Mouse (Mus musculus) G1E (cell line): ENCODE measurements around the gene Eif4e3. TPM values are rescaled to one million over a fixed set of nuclear protein-coding genes. Genes with fewer than 3 reads are reported as not detected.

Source experiments
- ATAC-seq: 2 replicates; pipeline ENCODE4 v1.8.0; 2016; ENCODE audit warnings: mild to moderate bottlenecking; ENCODE audit not compliant: insufficient number of reproducible peaks, poor library complexity, low FRiP score, severe bottlenecking; ENCODE audit errors: extremely low read depth
- DNase-seq: peaks from one replicate; pipeline ENCODE4 v3.0.0; 2012; ENCODE audit warnings: low spot score
- H3K27me3 ChIP-seq: 2 replicates; pipeline ENCODE4 v1.6.1; 2012; ENCODE audit warnings: mild to moderate bottlenecking, low read length, inconsistent platforms; ENCODE audit not compliant: insufficient read depth
- H3K36me3 ChIP-seq: replicated peaks from 2 replicates; pipeline ENCODE3; 2012; ENCODE audit warnings: mild to moderate bottlenecking, inconsistent platforms
- H3K4me1 ChIP-seq: 2 replicates; pipeline ENCODE4 v1.6.1; 2012; ENCODE audit warnings: low read depth, low read length, inconsistent platforms, mixed read lengths; ENCODE audit not compliant: insufficient read depth
- H3K4me3 ChIP-seq: 2 replicates; pipeline ENCODE4 v1.5.1; 2012; ENCODE audit warnings: low read depth, mild to moderate bottlenecking, inconsistent platforms, low read length, moderate library complexity, mixed read lengths
- H3K9me3 ChIP-seq: replicated peaks from 2 replicates; pipeline ENCODE4 v1.6.1; 2012; ENCODE audit warnings: inconsistent platforms
- CTCF ChIP-seq: IDR thresholded peaks from 2 replicates; pipeline ENCODE4 v1.5.1; 2012; ENCODE audit warnings: low read depth, low read length, inconsistent platforms, mixed read lengths
- GATA1 ChIP-seq: IDR thresholded peaks from 2 replicates; pipeline ENCODE4 v1.6.1; 2012; ENCODE audit warnings: borderline replicate concordance, low read length, inconsistent platforms, mixed read lengths
- GATA2 ChIP-seq: IDR thresholded peaks from 2 replicates; pipeline ENCODE4 v1.6.1; 2012; ENCODE audit warnings: low read depth, low read length, inconsistent platforms, borderline replicate concordance
- POLR2AphosphoS5 ChIP-seq: IDR thresholded peaks from 2 replicates; pipeline ENCODE4 v1.6.1; 2012; ENCODE audit warnings: low read depth, low read length, inconsistent platforms; ENCODE audit not compliant: insufficient replicate concordance
- TAL1 ChIP-seq: conservative IDR thresholded peaks from 2 replicates; pipeline ENCODE4 v1.6.1; 2012; ENCODE audit warnings: low read depth, low read length, inconsistent platforms, mixed read lengths
- polyA plus RNA-seq: library from polyadenylated mRNA; stranded (reverse); fragments of >175 nt; gene quantifications from 2 replicates; pipeline ENCODE4 v1.2.3, GENCODE M21; 2012
- total RNA-seq, 2 experiments: library from RNA; stranded (forward) in 1 of 2; stranded (reverse) in 1 of 2; fragments of 200-1000 nt in 1 of 2; fragments of >200 nt in 1 of 2; fragmentation: Nextera tagmentation in 1 of 2; gene quantifications; 2 replicates each; pipeline ENCODE4 v1.2.3; 2014 to 2017

Eif4e3 gene
- total and polyA plus RNA-seq, 3 experiments, result not detected

GRCm38 (mm10) chr6:99614566-99615271, 51.9 kb downstream of the Eif4e3 start:
- Histone ChIP-seq H3K4me1 (no peaks in the 10 kb centered on the region), H3K4me3 (no peak overlapping the region), H3K36me3 (no peaks in the 10 kb centered on the region), H3K27me3 (no peaks in the 10 kb centered on the region), H3K9me3 (peaks cover 40% of the 10 kb centered on the region)
- DNase-seq (no peak), ATAC-seq (no peak)
- no peak for TF ChIP-seq TAL1
- TF ChIP-seq POLR2AphosphoS5, result no peak
- no peak for TF ChIP-seq GATA1
- no peak for TF ChIP-seq CTCF
- no peak for TF ChIP-seq GATA2

- Histone ChIP-seq H3K27me3 (no peaks in the 10 kb centered on the region), H3K36me3 (no peaks in the 10 kb centered on the region), H3K4me3 (no peak overlapping the region), H3K9me3 (peaks cover 38% of the 10 kb centered on the region), H3K4me1 (no peaks in the 10 kb centered on the region)
- TF ChIP-seq CTCF, result no peak
- TF ChIP-seq POLR2AphosphoS5, result no peak
- TF ChIP-seq TAL1, result no peak
- no peak for TF ChIP-seq GATA2
- TF ChIP-seq GATA1, result no peak
- DNase-seq (no peak), ATAC-seq (no peak)
Measured at GRCm38 (mm10) chr6:99611866-99612265, 54.7 kb downstream of the Eif4e3 start.

- DNase-seq, result no peak
Measured at GRCm38 (mm10) chr6:99610454-99611427, 55.8 kb downstream of the Eif4e3 start.

GRCm38 (mm10) chr6:99606079-99606478, 60.5 kb downstream of the Eif4e3 start:
- no peak for TF ChIP-seq GATA2
- TF ChIP-seq TAL1, result no peak
- no peak for ATAC-seq
- Histone ChIP-seq H3K27me3 (no peaks in the 10 kb centered on the region), H3K4me3 (no peak overlapping the region), H3K4me1 (no peaks in the 10 kb centered on the region), H3K36me3 (no peaks in the 10 kb centered on the region), H3K9me3 (peaks cover 23% of the 10 kb centered on the region)
- DNase-seq, result no peak

More at GRCm38 (mm10) chr6:99610454-99611427, 55.8 kb downstream of the Eif4e3 start:
- no peak for ATAC-seq
- TF ChIP-seq GATA1 (no peak), TAL1 (no peak), POLR2AphosphoS5 (no peak), GATA2 (no peak), CTCF (no peak)
- peaks cover 37% of the 10 kb centered on the region for H3K9me3 ChIP-seq
- no peaks in the 10 kb centered on the region for H3K27me3 ChIP-seq
- no peak overlapping the region for H3K4me3 ChIP-seq
- H3K4me1 ChIP-seq, result no peaks in the 10 kb centered on the region
- H3K36me3 ChIP-seq, result no peaks in the 10 kb centered on the region

- Histone ChIP-seq H3K4me1 (no peaks in the 10 kb centered on the region), H3K4me3 (no peak overlapping the region), H3K27me3 (no peaks in the 10 kb centered on the region), H3K36me3 (no peaks in the 10 kb centered on the region), H3K9me3 (peaks cover 20% of the 10 kb centered on the region)
- DNase-seq, result no peak
- TF ChIP-seq TAL1 (no peak), GATA2 (no peak), GATA1 (no peak), POLR2AphosphoS5 (no peak), CTCF (no peak)
- ATAC-seq, result no peak
Measured at GRCm38 (mm10) chr6:99604758-99605157, 61.8 kb downstream of the Eif4e3 start.

GRCm38 (mm10) chr6:99602434-99602833, 64.1 kb downstream of the Eif4e3 start:
- H3K27me3 ChIP-seq, result no peaks in the 10 kb centered on the region
- ATAC-seq, result no peak
- H3K9me3 ChIP-seq, result peaks cover 17% of the 10 kb centered on the region

More at GRCm38 (mm10) chr6:99602434-99602833, 64.1 kb downstream of the Eif4e3 start:
- H3K4me3 ChIP-seq, result no peak overlapping the region
- no peaks in the 10 kb centered on the region for H3K4me1 ChIP-seq
- H3K36me3 ChIP-seq, result no peaks in the 10 kb centered on the region
- TF ChIP-seq GATA1 (no peak), CTCF (no peak), TAL1 (no peak), GATA2 (no peak), POLR2AphosphoS5 (no peak)
- no peak for DNase-seq
